Mouse (Mus musculus) cortical plate, adult 2 months (tissue): ENCODE data around the gene Mettl7a3.
"Not testable (repeated sequence)": the region's sequence is repeated elsewhere in the genome, so short reads cannot be mapped to it uniquely, and the experiment has no call there.

Experiments
- CTCF ChIP-seq: fragments of 200-500 bp; IDR thresholded peaks from 2 replicates; pipeline ENCODE4 v1.5.1; 2011; ENCODE audit warnings: mild to moderate bottlenecking, control low read depth, low read length; ENCODE audit not compliant: insufficient read depth; ENCODE audit errors: extremely low read depth
- POLR2A ChIP-seq: fragments of 200-500 bp; IDR thresholded peaks from 2 replicates; pipeline ENCODE4 v1.6.1; 2011; ENCODE audit warnings: mild to moderate bottlenecking, low read length, control low read depth; ENCODE audit not compliant: insufficient read depth; ENCODE audit errors: extremely low read depth

DNA sequence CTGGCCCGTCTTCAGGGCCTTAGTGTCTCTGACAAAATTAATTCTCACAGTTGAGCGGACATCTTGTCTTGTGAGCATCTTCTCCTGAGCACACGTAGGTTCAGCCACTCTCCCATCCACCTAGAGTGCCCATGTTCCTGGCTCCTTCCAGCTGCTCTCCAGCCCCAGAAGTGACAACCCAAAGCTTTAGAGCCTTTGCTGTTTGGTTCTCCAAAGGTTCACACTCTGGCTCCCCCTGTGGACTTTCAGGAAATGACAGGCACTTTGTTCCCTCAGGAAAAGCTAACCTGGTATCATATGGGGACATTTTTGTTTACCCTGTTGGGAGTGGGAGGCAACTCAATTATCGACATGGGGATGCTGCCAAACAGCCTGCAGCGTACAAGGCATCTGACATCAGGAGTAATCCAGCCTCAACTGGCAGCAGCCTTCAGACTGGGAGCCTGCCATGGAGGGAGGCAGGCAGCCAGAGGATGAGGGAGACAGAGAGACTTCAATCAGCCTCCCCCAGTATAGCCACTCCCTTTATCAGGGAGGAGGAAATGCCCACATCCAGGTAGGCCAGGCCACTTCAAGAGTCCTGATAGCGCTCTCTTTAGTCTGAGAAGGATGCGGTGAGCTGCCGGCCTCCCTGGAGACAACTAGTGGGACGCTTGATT is 43.2 kb downstream of the Mettl7a3 start:
- not testable (repeated sequence) for TF ChIP-seq CTCF, POLR2A
